Mouse (Mus musculus) ovary, postnatal 10 days (tissue): ENCODE measurements around the gene Psmc2.

Source experiments
- DNase-seq: peaks from one replicate; pipeline ENCODE4 v3.0.0; 2022; ENCODE audit warnings: low spot score

The Psmc2 gene

GRCm38 (mm10) chr5:21804837-21805236 is 19.8 kb downstream of the Psmc2 start:
- no peak for DNase-seq

- DNase-seq: no peak
Measured at GRCm38 (mm10) chr5:21810924-21811323, 25.8 kb downstream of the Psmc2 start.

GRCm38 (mm10) chr5:21813994-21814393 is 28.9 kb downstream of the Psmc2 start:
- no peak for DNase-seq

GRCm38 (mm10) chr5:21826370-21826769 is 41.3 kb downstream of the Psmc2 start:
- no peak for DNase-seq

- DNase-seq: no peak
Measured at GRCm38 (mm10) chr5:21827643-21828042, 42.6 kb downstream of the Psmc2 start.

GRCm38 (mm10) chr5:21828855-21829254 is 43.8 kb downstream of the Psmc2 start:
- DNase-seq: no peak

- DNase-seq: no peak
Measured at GRCm38 (mm10) chr5:21831761-21832160, 46.7 kb downstream of the Psmc2 start.

- DNase-seq: no peak
Measured at GRCm38 (mm10) chr5:21844676-21845075, 59.6 kb downstream of the Psmc2 start.

GRCm38 (mm10) chr5:21846616-21847290 is 61.7 kb downstream of the Psmc2 start:
- DNase-seq: no peak

GRCm38 (mm10) chr5:21847438-21847837 is 62.4 kb downstream of the Psmc2 start:
- DNase-seq: no peak

GRCm38 (mm10) chr5:21851679-21852340 is 66.7 kb downstream of the Psmc2 start:
- DNase-seq: no peak
